Mouse (Mus musculus): ENCODE data around the gene Tek.
"Not testable (repeated sequence)": the region's sequence is repeated elsewhere in the genome, so short reads cannot be mapped to it uniquely, and the experiment has no call there.

The Tek gene

GRCm38 (mm10) chr4:94738838-94739731, at the start of gene Tek:
Gene Tek, plus strand, starts transcription at chr4:94739289.
- no peak for DNase-seq (ENCODE audit: low spot score)

- not testable (repeated sequence) for DNase-seq (ENCODE audit: low spot score)
These were observed 49.3 kb upstream of the Tek start for GRCm38 (mm10) chr4:94689804-94690203.

- no peak for DNase-seq (ENCODE audit: low spot score)
These were observed 48.0 kb upstream of the Tek start for GRCm38 (mm10) chr4:94691078-94691477.

GRCm38 (mm10) chr4:94692175-94692574, 46.9 kb upstream of the Tek start:
- no peak for DNase-seq (ENCODE audit: low spot score)

- DNase-seq (ENCODE audit: low spot score), result no peak
These were observed 42.7 kb upstream of the Tek start for GRCm38 (mm10) chr4:94696368-94696767.

GRCm38 (mm10) chr4:94711002-94711401, 28.1 kb upstream of the Tek start:
- no peak for DNase-seq (ENCODE audit: low spot score)

- no peak for DNase-seq (ENCODE audit: low spot score)
These were observed 27.7 kb upstream of the Tek start for GRCm38 (mm10) chr4:94711426-94711825.

- no peak for DNase-seq (ENCODE audit: low spot score)
These were observed 25.3 kb upstream of the Tek start for GRCm38 (mm10) chr4:94713741-94714140.

GRCm38 (mm10) chr4:94715166-94715565, 23.9 kb upstream of the Tek start:
- DNase-seq (ENCODE audit: low spot score), result no peak

- no peak for DNase-seq (ENCODE audit: low spot score)
These were observed 13.3 kb upstream of the Tek start for GRCm38 (mm10) chr4:94725799-94726198.

GRCm38 (mm10) chr4:94732721-94733120, 6.4 kb upstream of the Tek start:
- no peak for DNase-seq (ENCODE audit: low spot score)

- no peak for DNase-seq (ENCODE audit: low spot score)
These were observed 1.5 kb upstream of the Tek start for GRCm38 (mm10) chr4:94737326-94738295.

- no peak for DNase-seq (ENCODE audit: low spot score)
These were observed 2.7 kb downstream of the Tek start for GRCm38 (mm10) chr4:94741824-94742223.

GRCm38 (mm10) chr4:94745749-94746148, 6.7 kb downstream of the Tek start:
- DNase-seq (ENCODE audit: low spot score), result no peak

GRCm38 (mm10) chr4:94746387-94746811, 7.3 kb downstream of the Tek start:
- no peak for DNase-seq (ENCODE audit: low spot score)

GRCm38 (mm10) chr4:94747338-94747737, 8.2 kb downstream of the Tek start:
- no peak for DNase-seq (ENCODE audit: low spot score)

GRCm38 (mm10) chr4:94752512-94752911, 13.4 kb downstream of the Tek start:
- no peak for DNase-seq (ENCODE audit: low spot score)

GRCm38 (mm10) chr4:94765217-94765616, 26.1 kb downstream of the Tek start:
- no peak for DNase-seq (ENCODE audit: low spot score)

- no peak for DNase-seq (ENCODE audit: low spot score)
These were observed 27.1 kb downstream of the Tek start for GRCm38 (mm10) chr4:94766176-94766575.

GRCm38 (mm10) chr4:94768624-94769023, 29.5 kb downstream of the Tek start:
- DNase-seq (ENCODE audit: low spot score), result no peak

GRCm38 (mm10) chr4:94781043-94781442, 42.0 kb downstream of the Tek start:
- DNase-seq (ENCODE audit: low spot score), result no peak

GRCm38 (mm10) chr4:94785921-94786320, 46.8 kb downstream of the Tek start:
- DNase-seq (ENCODE audit: low spot score), result no peak

- DNase-seq (ENCODE audit: low spot score), result no peak
These were observed 64.1 kb downstream of the Tek start for GRCm38 (mm10) chr4:94803187-94803586.
